Mouse (Mus musculus) embryonic fibroblast, embryonic 13.5 days (primary cell): ENCODE results near the gene Harbi1. TPM values are rescaled to one million over a fixed set of nuclear protein-coding genes. Genes with fewer than 3 reads are reported as not detected.
A peak's percentile ranks its signal among the peaks of the same experiment; 100 is the strongest.
"Not testable (repeated sequence)": the region's sequence is repeated elsewhere in the genome, so short reads cannot be mapped to it uniquely, and the experiment has no call there.

ENCODE experiments used
- H3K27ac ChIP-seq: 2 replicates; pipeline ENCODE4 v1.5.1; 2012; ENCODE audit warnings: low read length, control low read depth, inconsistent platforms; ENCODE audit not compliant: insufficient read depth
- H3K4me1 ChIP-seq: 2 replicates; pipeline ENCODE4 v1.6.1; 2011; ENCODE audit warnings: low read length; ENCODE audit not compliant: control insufficient read depth, insufficient read depth
- H3K4me3 ChIP-seq: 2 replicates; pipeline ENCODE4 v1.5.1; 2011; ENCODE audit warnings: mild to moderate bottlenecking, control low read depth, low read length; ENCODE audit not compliant: insufficient read depth
- CTCF ChIP-seq: IDR thresholded peaks from 2 replicates; pipeline ENCODE4 v1.5.1; 2011; ENCODE audit warnings: mild to moderate bottlenecking, control low read depth, low read length, moderate library complexity, borderline replicate concordance; ENCODE audit not compliant: insufficient read depth
- POLR2A ChIP-seq: IDR thresholded peaks from 2 replicates; pipeline ENCODE4 v1.6.1; 2011; ENCODE audit warnings: low read depth, mild to moderate bottlenecking, control low read depth, low read length, moderate library complexity
- polyA plus RNA-seq: library from polyadenylated mRNA; stranded (reverse); fragments of >200 nt; gene quantifications from 2 replicates; pipeline ENCODE4 v1.2.4, GENCODE M21; 2011; ENCODE audit warnings: low read depth; ENCODE audit not compliant: missing spikeins, insufficient read length

Harbi1 gene
- polyA plus RNA-seq, 1 experiment: 8.3 TPM

- no peak for TF ChIP-seq POLR2A
- no peak for TF ChIP-seq CTCF
- Histone ChIP-seq H3K4me3 (peak overlapping the region; percentile 86), H3K4me1 (0 out of 2 replicates have a peak, but pooled peaks cover 3% of the 10 kb centered on the region), H3K27ac (peak overlapping the region; percentile 63)
Measured at GRCm38 (mm10) chr2:91711256-91711925, 739 bp downstream of the Harbi1 start.

- Histone ChIP-seq H3K4me1 (no peaks in the 10 kb centered on the region), H3K4me3 (no peak overlapping the region), H3K27ac (no peak overlapping the region)
- TF ChIP-seq CTCF (no peak), POLR2A (no peak)
Measured at GRCm38 (mm10) chr2:91714921-91715320, 4.3 kb downstream of the Harbi1 start.

GRCm38 (mm10) chr2:91718276-91718675 is 7.6 kb downstream of the Harbi1 start:
- TF ChIP-seq POLR2A (no peak), CTCF (no peak)
- H3K27ac ChIP-seq: no peak overlapping the region
- no peak overlapping the region for H3K4me3 ChIP-seq
- H3K4me1 ChIP-seq: no peaks in the 10 kb centered on the region

GRCm38 (mm10) chr2:91723382-91723781 is 12.7 kb downstream of the Harbi1 start:
- TF ChIP-seq CTCF (no peak), POLR2A (no peak)
- Histone ChIP-seq H3K27ac (no peak overlapping the region), H3K4me1 (no peaks in the 10 kb centered on the region), H3K4me3 (no peak overlapping the region)

DNA sequence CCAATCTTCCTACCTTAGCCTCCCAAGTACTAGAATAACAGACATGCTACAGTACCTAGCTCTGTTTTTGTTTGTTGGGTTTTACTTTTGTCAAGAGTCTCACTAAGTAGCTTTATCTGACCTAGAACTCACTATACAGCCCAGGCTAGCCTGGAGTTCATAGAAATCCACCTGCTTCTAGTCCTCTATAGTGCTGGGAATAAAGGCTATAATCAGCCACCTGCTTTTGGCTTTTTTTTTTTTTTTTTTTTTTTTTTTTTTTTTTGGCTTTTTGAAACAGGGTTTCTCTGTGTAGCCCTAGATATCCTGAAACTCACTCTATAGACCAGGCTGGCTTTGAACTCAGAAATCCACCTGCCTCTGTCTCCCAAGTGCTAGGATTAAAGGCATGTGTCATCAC is 13.3 kb downstream of the Harbi1 start:
- Histone ChIP-seq H3K4me1 (no peaks in the 10 kb centered on the region), H3K4me3 (no peak overlapping the region), H3K27ac (no peak overlapping the region)
- no peak for TF ChIP-seq POLR2A
- no peak for TF ChIP-seq CTCF

DNA sequence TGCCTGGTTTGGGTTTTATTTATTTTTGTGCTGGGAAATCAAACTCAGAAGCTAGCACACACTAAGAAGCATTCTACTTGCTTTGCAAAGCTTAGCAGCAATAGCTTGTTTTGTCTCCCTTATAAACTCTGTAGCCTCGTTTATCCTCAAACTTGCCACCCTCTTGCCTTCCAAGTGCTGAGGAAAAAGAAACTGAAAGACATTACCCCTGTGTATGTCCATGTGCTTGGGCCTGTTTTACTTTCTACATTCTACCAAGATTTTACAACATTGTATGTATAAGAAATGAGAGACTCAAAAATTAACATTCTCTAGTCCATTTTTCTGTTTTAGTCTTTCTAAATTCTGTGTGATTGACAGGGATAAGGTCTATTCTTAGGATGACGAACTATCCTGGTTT is 14.1 kb downstream of the Harbi1 start:
- Histone ChIP-seq H3K27ac (no peak overlapping the region), H3K4me3 (no peak overlapping the region), H3K4me1 (no peaks in the 10 kb centered on the region)
- TF ChIP-seq POLR2A: no peak
- TF ChIP-seq CTCF: no peak

DNA sequence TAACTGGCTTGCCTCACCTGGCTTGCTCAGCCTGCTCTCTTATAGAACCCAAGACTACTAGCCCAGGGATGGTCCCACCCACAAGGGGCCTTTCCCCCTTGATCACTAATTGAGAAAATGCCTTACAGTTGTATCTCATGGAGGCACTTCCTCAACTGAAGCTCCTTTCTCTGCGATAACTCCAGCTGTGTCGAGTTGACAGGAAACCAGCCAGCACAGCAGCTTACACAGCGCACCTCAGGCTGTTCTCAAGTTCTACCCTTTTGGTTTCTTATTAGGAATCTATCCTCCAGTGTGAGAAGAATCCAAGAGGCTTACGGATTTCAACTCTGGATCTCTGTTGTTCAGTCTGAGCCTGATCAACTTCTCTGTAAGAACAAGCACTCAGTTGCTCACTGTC is 14.8 kb downstream of the Harbi1 start:
- H3K4me1 ChIP-seq, H3K4me3 ChIP-seq, H3K27ac ChIP-seq: not testable (repeated sequence)

DNA sequence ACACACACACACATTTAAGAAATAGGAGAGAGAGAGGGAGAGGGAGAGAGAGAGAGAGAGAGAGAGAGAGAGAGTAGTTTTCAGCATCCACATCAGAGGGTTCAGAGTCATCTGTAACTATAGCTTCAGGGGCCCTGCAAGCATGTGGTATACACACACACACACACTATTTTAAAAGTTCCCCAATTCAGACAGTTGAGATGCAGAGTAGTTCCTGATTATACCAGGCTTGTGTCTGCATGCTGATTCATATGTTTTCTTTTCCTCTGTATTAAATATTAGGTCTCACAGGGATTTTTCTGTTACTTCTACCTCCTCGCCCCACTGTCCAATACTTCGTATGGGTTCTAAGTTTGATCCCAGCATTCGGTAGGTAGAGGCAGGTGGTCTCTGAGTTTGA is 16.4 kb downstream of the Harbi1 start:
- H3K27ac ChIP-seq: no peak overlapping the region
- H3K4me3 ChIP-seq: no peak overlapping the region
- TF ChIP-seq CTCF: no peak
- no peak for TF ChIP-seq POLR2A
- no peaks in the 10 kb centered on the region for H3K4me1 ChIP-seq

GRCm38 (mm10) chr2:91729571-91729970 is 18.9 kb downstream of the Harbi1 start:
- no peak overlapping the region for H3K27ac ChIP-seq
- no peaks in the 10 kb centered on the region for H3K4me1 ChIP-seq
- no peak for TF ChIP-seq POLR2A
- no peak for TF ChIP-seq CTCF
- H3K4me3 ChIP-seq: peak overlapping the region; percentile 98

DNA sequence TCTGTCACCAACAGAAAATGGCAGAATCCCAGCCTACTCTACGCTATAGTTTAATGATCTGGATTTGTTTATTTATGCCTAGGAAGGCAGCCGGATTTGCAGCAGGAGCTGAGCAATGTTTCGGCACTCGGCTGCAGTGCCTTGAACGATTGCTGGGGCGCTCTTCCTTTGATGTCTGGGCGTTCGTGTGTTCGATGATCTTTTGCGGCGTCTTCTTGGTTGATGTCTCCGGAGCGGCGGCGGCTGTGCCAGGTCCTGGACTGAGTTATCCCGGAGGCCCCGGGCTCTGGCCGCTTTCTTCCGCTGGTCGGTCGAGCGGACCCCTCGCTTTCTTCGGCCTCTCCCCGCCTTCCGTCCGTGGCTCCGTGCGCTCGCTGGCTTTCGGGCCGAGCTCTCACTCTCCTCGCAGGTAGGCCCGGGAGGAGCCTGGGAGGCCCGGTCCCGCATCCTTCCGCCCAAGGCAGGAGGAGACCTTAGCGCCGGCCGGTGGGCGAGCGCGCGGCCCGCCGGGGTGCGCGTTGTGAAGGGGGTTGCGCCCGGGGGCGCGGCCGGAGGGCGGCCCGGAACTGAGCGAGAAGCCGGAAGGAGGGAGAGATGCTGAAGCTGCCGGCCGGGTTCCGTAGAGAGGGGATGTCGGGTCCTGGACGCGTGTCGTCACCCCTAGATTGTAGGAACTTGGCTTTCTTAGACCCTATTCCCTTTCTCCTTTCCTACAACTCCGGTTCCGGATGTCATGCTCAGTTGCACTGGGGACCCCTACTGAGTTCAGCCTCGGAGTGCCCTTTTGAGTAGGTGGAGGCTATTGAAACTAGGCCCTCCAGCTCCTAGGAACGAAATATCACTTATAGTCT is 19.5 kb downstream of the Harbi1 start, which contains the start of gene Ambra1:
Ambra1 (plus strand) TSS at position 164 of the 851 bp plus-strand sequence.
- Histone ChIP-seq H3K27ac (peak within 1 kb of the TSS; percentile 71), H3K4me1 (no peaks in the 10 kb centered on the region), H3K4me3 (peak within 1 kb of the TSS; percentile 98)
- TF ChIP-seq CTCF: no peak
- peak; percentile 61 for TF ChIP-seq POLR2A
